Mouse (Mus musculus) embryonic stem cell, embryonic (primary cell): ENCODE results near the gene Sox12.

Experiments
- CTCF ChIA-PET, 4 experiments: fragments of 300-600 bp in 2 of 4; fragments of 350-600 bp in 2 of 4; sonication (Branson Sonifier 250); formaldehyde crosslinking; loops; one replicate each; lab custom pipeline; 2022; ENCODE audit warnings: inconsistent platforms in 2 of 4; lab: Charles Lee
- POLR2A ChIA-PET, 4 experiments: fragments of 300-600 bp in 2 of 4; fragments of 350-600 bp in 2 of 4; sonication (Branson Sonifier 250); formaldehyde crosslinking; loops; one replicate each; lab custom pipeline; 2022; ENCODE audit warnings: antibody characterized with exemption in 4 of 4, inconsistent platforms in 1 of 4; lab: Charles Lee

Sox12 gene

GRCm38 (mm10) chr2:152349205-152349604, 48.7 kb downstream of the Sox12 start:
- POLR2A ChIA-PET: interaction anchor here in 3 of 4 experiments (0.6 to 5.9 kb wide), 64 partner anchors 8 to 459 kb away, joined by 3 to 116 read pairs (median 6); partner anchors contain the start of genes Rbck1 (in 2 of the 3), Tbc1d20 (in 2 of the 3), Trib3 (in 2 of the 3) and 6820408C15Rik (in 1 of the 3)
- CTCF ChIA-PET: interaction anchor here in 3 of 4 experiments (1.3 to 3.7 kb wide), 4 partner anchors 14 to 237 kb away, joined by 5 to 40 read pairs (median 13); no protein-coding TSS in a partner anchor

GRCm38 (mm10) chr2:152347722-152348121, 50.1 kb downstream of the Sox12 start:
- ChIA-PET POLR2A (interaction anchor here in 2 of 4 experiments (0.8 to 10.5 kb wide), 10 partner anchors 10 to 53 kb away, joined by 3 to 137 read pairs (median 6); partner anchors contain the start of gene Rbck1 (in 2 of the 2)), CTCF (interaction anchor here in 1 of 4 experiments (5.6 kb wide), 1 partner anchor 15 kb away, joined by 92 read pairs; no protein-coding TSS in a partner anchor)

GRCm38 (mm10) chr2:152346776-152347465, 50.9 kb downstream of the Sox12 start:
- ChIA-PET CTCF (interaction anchor here (0.7 to 5.6 kb wide), 6 partner anchors 16 to 848 kb away, joined by 3 to 92 read pairs (median 5); no protein-coding TSS in a partner anchor), POLR2A (interaction anchor here (0.6 to 10.5 kb wide), 13 partner anchors 9 to 191 kb away, joined by 3 to 137 read pairs (median 3); no protein-coding TSS in a partner anchor)

GRCm38 (mm10) chr2:152345393-152345792, 52.5 kb downstream of the Sox12 start:
- POLR2A ChIA-PET: interaction anchor here (0.6 to 10.5 kb wide), 38 partner anchors 12 to 415 kb away, joined by 3 to 197 read pairs (median 14); partner anchors contain the start of genes Rbck1 (in 3 of the 4), Csnk2a1 (in 2 of the 4), Tbc1d20 (in 2 of the 4) and Sox12 (in 1 of the 4)
- CTCF ChIA-PET: interaction anchor here (0.6 to 5.6 kb wide), 11 partner anchors 14 to 325 kb away, joined by 3 to 92 read pairs (median 18); no protein-coding TSS in a partner anchor

GRCm38 (mm10) chr2:152344909-152345308, 53.0 kb downstream of the Sox12 start:
- POLR2A ChIA-PET: interaction anchor here (0.5 to 10.5 kb wide), 89 partner anchors 7 to 803 kb away, joined by 3 to 197 read pairs (median 7); partner anchors contain the start of genes Rbck1 (in 3 of the 4), Csnk2a1 (in 2 of the 4), Mcts2 (in 2 of the 4) and Tbc1d20 (in 2 of the 4)
- CTCF ChIA-PET: interaction anchor here (0.5 to 5.6 kb wide), 21 partner anchors 10 to 325 kb away, joined by 3 to 92 read pairs (median 6); partner anchors contain the start of gene Rbck1 (in 1 of the 4)

- ChIA-PET POLR2A (interaction anchor here (0.5 to 10.5 kb wide), 170 partner anchors 7 to 1305 kb away, joined by 3 to 197 read pairs (median 6); partner anchors contain the start of genes Rbck1 (in 3 of the 4), Srxn1 (in 3 of the 4), Tbc1d20 (in 3 of the 4) and Csnk2a1 (in 2 of the 4)), CTCF (interaction anchor here (0.5 to 5.6 kb wide), 56 partner anchors 10 to 430 kb away, joined by 3 to 92 read pairs (median 4); partner anchors contain the start of genes Rbck1 (in 3 of the 4), Tbc1d20 (in 2 of the 4), Nrsn2 (in 1 of the 4) and Sox12 (in 1 of the 4))
These were observed 53.5 kb downstream of the Sox12 start for GRCm38 (mm10) chr2:152344361-152344760.
